Mouse (Mus musculus) G1E (cell line): ENCODE data around the gene Mrpl11. TPM values are rescaled to one million over a fixed set of nuclear protein-coding genes. Genes with fewer than 3 reads are reported as not detected.
"Not testable (repeated sequence)": the region's sequence is repeated elsewhere in the genome, so short reads cannot be mapped to it uniquely, and the experiment has no call there.

ENCODE experiments used
- ATAC-seq: 2 replicates; pipeline ENCODE4 v1.8.0; 2016; ENCODE audit warnings: mild to moderate bottlenecking; ENCODE audit not compliant: insufficient number of reproducible peaks, poor library complexity, low FRiP score, severe bottlenecking; ENCODE audit errors: extremely low read depth
- DNase-seq: peaks from one replicate; pipeline ENCODE4 v3.0.0; 2012; ENCODE audit warnings: low spot score
- H3K27me3 ChIP-seq: 2 replicates; pipeline ENCODE4 v1.6.1; 2012; ENCODE audit warnings: mild to moderate bottlenecking, low read length, inconsistent platforms; ENCODE audit not compliant: insufficient read depth
- H3K36me3 ChIP-seq: replicated peaks from 2 replicates; pipeline ENCODE3; 2012; ENCODE audit warnings: mild to moderate bottlenecking, inconsistent platforms
- H3K4me1 ChIP-seq: 2 replicates; pipeline ENCODE4 v1.6.1; 2012; ENCODE audit warnings: low read depth, low read length, inconsistent platforms, mixed read lengths; ENCODE audit not compliant: insufficient read depth
- H3K4me3 ChIP-seq: 2 replicates; pipeline ENCODE4 v1.5.1; 2012; ENCODE audit warnings: low read depth, mild to moderate bottlenecking, inconsistent platforms, low read length, moderate library complexity, mixed read lengths
- H3K9me3 ChIP-seq: replicated peaks from 2 replicates; pipeline ENCODE4 v1.6.1; 2012; ENCODE audit warnings: inconsistent platforms
- CTCF ChIP-seq: IDR thresholded peaks from 2 replicates; pipeline ENCODE4 v1.5.1; 2012; ENCODE audit warnings: low read depth, low read length, inconsistent platforms, mixed read lengths
- GATA1 ChIP-seq: IDR thresholded peaks from 2 replicates; pipeline ENCODE4 v1.6.1; 2012; ENCODE audit warnings: borderline replicate concordance, low read length, inconsistent platforms, mixed read lengths
- GATA2 ChIP-seq: IDR thresholded peaks from 2 replicates; pipeline ENCODE4 v1.6.1; 2012; ENCODE audit warnings: low read depth, low read length, inconsistent platforms, borderline replicate concordance
- POLR2AphosphoS5 ChIP-seq: IDR thresholded peaks from 2 replicates; pipeline ENCODE4 v1.6.1; 2012; ENCODE audit warnings: low read depth, low read length, inconsistent platforms; ENCODE audit not compliant: insufficient replicate concordance
- TAL1 ChIP-seq: conservative IDR thresholded peaks from 2 replicates; pipeline ENCODE4 v1.6.1; 2012; ENCODE audit warnings: low read depth, low read length, inconsistent platforms, mixed read lengths
- polyA plus RNA-seq: library from polyadenylated mRNA; stranded (reverse); fragments of >175 nt; gene quantifications from 2 replicates; pipeline ENCODE4 v1.2.3, GENCODE M21; 2012
- total RNA-seq, 2 experiments: library from RNA; stranded (forward) in 1 of 2; stranded (reverse) in 1 of 2; fragments of 200-1000 nt in 1 of 2; fragments of >200 nt in 1 of 2; fragmentation: Nextera tagmentation in 1 of 2; gene quantifications; 2 replicates each; pipeline ENCODE4 v1.2.3; 2014 to 2017

The Mrpl11 gene
- total and polyA plus RNA-seq, 3 experiments, result 16.2 to 91.6 (median 72.2) TPM

- TF ChIP-seq TAL1 (no peak), CTCF (no peak), POLR2AphosphoS5 (no peak), GATA1 (no peak), GATA2 (no peak)
- Histone ChIP-seq H3K36me3 (peaks cover 32% of the 10 kb centered on the region), H3K4me3 (peak overlapping the region; percentile 74; the same call in 1 of the 2 replicates), H3K4me1 (peaks cover 35% of the 10 kb centered on the region), H3K27me3 (peaks cover 19% of the 10 kb centered on the region), H3K9me3 (no peaks in the 10 kb centered on the region)
- ATAC-seq (no peak), DNase-seq (no peak)
Observed at GRCm38 (mm10) chr19:4928781-4929180, 33.2 kb upstream of the Mrpl11 start.

DNA sequence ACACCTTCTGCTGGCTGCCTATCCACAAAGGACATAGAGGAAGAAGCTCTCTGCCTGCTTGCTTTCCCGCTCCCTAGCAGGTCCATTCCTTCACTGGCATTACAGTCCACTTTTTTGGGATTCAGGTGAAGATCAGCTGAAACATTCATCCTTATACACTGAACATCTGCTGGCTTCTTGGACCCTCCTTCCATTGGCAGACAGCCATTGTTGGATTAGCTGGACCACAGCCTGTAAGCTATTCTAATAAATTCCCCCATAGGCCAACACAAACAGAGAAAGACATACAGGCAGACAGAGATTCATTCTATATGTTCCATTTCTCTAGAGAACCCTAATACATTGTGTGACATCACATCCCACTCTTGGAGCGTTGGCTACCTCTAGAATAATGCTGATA lies 25.1 kb upstream of the Mrpl11 start:
- H3K27me3 ChIP-seq, result peaks cover 55% of the 10 kb centered on the region
- no peak overlapping the region for H3K4me3 ChIP-seq
- DNase-seq (no peak), ATAC-seq (no peak)
- no peak for TF ChIP-seq GATA1
- TF ChIP-seq POLR2AphosphoS5, result no peak
- TF ChIP-seq GATA2, result no peak
- no peak for TF ChIP-seq CTCF
- no peak for TF ChIP-seq TAL1
- H3K4me1 ChIP-seq, result no peaks in the 10 kb centered on the region
- no peaks in the 10 kb centered on the region for H3K36me3 ChIP-seq
- no peaks in the 10 kb centered on the region for H3K9me3 ChIP-seq

DNA sequence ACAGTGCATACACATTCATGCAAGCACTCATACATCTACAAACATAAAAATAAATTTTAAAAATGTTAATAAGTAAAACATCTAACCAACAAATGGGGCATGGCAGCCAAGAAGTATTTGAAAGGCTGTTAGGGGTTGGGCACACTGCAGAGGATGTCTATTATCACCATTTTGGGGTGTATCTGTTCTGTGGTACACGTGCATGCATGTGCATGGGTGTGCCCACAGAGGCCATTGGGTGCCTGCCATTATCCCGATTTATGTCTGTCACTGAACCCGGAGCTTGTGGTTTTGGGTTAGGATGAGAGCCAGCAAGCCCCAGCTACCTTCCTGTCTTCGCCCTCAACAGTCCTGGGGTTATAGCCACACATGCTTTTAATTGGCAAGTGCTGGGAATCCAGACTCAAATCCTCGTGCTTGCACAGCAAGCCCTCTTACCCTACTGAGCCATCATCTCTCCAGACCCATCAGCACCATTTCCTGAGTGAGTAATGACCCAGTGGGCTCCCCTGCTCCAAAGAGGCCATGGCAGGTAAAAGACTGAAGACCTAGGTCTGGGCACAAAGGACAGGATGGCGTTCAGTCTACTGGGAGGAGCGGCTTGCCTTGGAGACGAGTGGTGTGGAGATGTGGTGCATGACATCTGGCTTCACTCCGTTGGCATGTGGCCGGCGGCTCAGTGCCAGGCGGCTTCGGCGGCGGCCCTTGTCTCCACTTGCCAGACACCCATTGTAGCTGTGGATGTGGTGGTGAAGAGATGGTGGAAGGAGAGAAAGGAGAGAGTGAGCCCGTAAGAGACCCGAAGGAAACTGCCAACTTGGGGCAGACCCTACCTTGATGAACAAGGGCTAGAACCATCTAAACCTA lies 24.3 kb upstream of the Mrpl11 start:
- Histone ChIP-seq H3K27me3 (peaks cover 55% of the 10 kb centered on the region), H3K4me1 (peaks cover 5% of the 10 kb centered on the region), H3K4me3 (no peak overlapping the region), H3K36me3 (no peaks in the 10 kb centered on the region), H3K9me3 (no peaks in the 10 kb centered on the region)
- no peak for ATAC-seq
- TF ChIP-seq GATA1 (no peak), TAL1 (no peak), GATA2 (no peak), CTCF (no peak), POLR2AphosphoS5 (no peak)
- DNase-seq, result no peak

DNA sequence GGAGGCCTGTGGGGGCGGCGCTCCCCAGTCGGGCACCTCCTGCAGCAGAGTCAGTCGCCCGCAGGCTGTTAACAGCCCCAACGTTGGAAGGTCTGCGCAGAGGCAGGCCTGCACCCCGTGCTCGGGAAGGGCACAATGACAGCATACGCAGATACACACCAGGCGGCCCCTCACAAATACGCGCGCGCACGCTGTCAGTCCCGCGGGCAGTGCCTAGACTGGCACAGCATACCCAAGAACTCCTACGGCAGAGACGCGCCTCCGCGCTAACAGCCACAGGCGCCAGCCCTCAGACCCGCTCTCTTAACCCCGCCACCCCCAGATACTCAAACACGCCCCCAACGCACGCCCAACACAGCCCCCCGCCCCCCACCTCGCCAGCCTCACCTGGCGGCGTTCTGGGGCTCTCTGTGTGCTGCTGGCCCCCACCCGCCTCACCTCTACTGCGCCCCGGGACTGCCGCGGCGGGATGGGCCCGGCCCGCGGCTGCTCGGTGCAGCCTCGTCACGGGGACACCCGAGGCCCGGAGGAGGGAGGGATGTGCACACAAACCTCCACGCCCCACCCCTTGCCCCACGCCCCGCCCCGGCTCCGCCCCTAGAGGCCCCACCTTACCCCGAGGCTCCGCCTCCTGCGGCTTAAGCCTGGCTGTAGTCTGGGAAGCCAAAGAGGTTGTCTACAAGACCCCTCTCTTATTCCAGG lies 19.2 kb upstream of the Mrpl11 start, which contains the start of gene Peli3:
Peli3 (minus strand) TSS at position 577 of the 702 bp plus-strand sequence.
- peaks cover 64% of the 10 kb centered on the region for H3K27me3 ChIP-seq
- no peaks in the 10 kb centered on the region for H3K36me3 ChIP-seq
- H3K9me3 ChIP-seq, result no peaks in the 10 kb centered on the region
- peak within 1 kb of the TSS; percentile 64 for H3K4me3 ChIP-seq
- 0 out of 2 replicates have a peak, but pooled peaks have one; percentile 28 for ATAC-seq
- TF ChIP-seq GATA2 (no peak), POLR2AphosphoS5 (no peak), TAL1 (no peak), CTCF (no peak), GATA1 (no peak)
- H3K4me1 ChIP-seq, result peaks cover 14% of the 10 kb centered on the region
- peak; percentile 65 for DNase-seq

DNA sequence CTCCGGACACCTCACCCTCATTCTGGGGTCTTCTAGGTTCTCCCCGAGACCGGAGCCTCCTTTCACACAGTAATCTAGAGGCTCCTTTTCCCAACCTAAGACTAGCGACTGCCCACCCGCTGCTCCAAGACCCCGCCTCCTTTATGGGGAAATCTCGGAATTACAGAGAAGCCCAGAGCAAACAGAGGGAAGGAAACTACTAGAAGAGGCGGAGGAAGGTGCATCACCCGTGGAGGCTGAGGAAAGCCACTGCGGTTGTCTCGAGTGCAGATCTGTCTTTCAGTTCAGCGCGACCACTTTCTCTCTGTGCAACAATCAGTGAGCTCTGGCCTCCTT lies 18.7 kb upstream of the Mrpl11 start:
- Histone ChIP-seq H3K36me3 (no peaks in the 10 kb centered on the region), H3K9me3 (no peaks in the 10 kb centered on the region), H3K4me3 (peak overlapping the region; percentile 64; the same call in 1 of the 2 replicates), H3K4me1 (peaks cover 18% of the 10 kb centered on the region), H3K27me3 (peaks cover 59% of the 10 kb centered on the region)
- no peak for ATAC-seq
- TF ChIP-seq POLR2AphosphoS5, result no peak
- no peak for TF ChIP-seq TAL1
- no peak for TF ChIP-seq CTCF
- no peak for TF ChIP-seq GATA2
- no peak for TF ChIP-seq GATA1
- no peak for DNase-seq

DNA sequence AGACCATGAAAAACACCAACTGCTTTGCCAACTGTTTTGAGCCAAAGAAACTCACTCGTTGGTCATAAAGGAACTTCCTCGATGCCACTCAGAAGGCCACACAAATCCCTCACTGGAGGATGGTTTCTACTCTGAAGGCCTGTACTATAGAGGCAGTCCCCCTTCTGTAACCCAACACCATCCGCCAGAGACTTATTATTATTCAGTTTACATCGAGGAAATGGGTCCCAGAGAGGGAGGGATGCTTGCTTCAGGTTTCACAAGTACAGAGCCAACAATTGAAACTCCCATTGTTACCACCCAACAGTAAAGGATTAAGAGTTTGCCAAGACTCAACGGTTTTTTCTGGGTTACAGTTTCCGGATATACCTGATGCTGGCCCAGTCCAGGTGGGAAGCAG lies 16.4 kb upstream of the Mrpl11 start:
- DNase-seq (no peak), ATAC-seq (no peak)
- H3K36me3 ChIP-seq, result no peaks in the 10 kb centered on the region
- peaks cover 21% of the 10 kb centered on the region for H3K4me1 ChIP-seq
- TF ChIP-seq CTCF (no peak), GATA2 (no peak), TAL1 (no peak), POLR2AphosphoS5 (no peak), GATA1 (no peak)
- peaks cover 50% of the 10 kb centered on the region for H3K27me3 ChIP-seq
- 0 out of 2 replicates have a peak, but pooled peaks cover 2% of the 10 kb centered on the region for H3K9me3 ChIP-seq
- no peak overlapping the region for H3K4me3 ChIP-seq

DNA sequence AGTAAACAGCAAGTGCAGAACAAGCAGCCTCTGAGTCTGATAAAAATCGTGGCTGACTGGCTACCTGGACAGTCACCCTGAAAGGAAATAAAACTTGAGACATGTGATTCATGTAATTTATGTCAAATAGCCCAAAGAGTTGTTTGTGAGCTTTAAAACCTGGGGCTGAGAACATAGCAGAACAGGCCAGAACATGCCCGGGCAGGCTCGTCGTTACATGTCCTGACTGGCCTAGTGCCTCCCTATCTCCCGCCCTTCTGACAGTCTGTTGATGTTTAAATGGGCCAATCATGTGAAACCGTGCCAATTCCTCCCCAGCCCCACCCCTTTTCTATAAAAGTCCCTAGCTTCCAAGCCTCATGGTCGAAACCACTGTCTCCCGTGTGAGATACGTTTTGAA lies 13.3 kb upstream of the Mrpl11 start:
- ATAC-seq, result not testable (repeated sequence)
- H3K27me3 ChIP-seq, result peaks cover 28% of the 10 kb centered on the region

More for the DNA sequence above, 13.3 kb upstream of the Mrpl11 start:
- DNase-seq, H3K4me3 ChIP-seq, H3K36me3 ChIP-seq, H3K9me3 ChIP-seq, H3K4me1 ChIP-seq: not testable (repeated sequence)
